Comparison of ENCODE assay signal across 8 mouse cellular contexts in genomic region chr10:13552646-13553497, GRCm38 (mm10). TPM values are rescaled to one million over a fixed set of nuclear protein-coding genes. Genes with fewer than 3 reads are reported as not detected.
DNase-seq lines count a peak whose midpoint lies in the region; ATAC-seq and TF ChIP-seq lines count a peak whose summit lies in the region.

Adat2 (plus strand) TSS chr10:13552894.
Pex3 (minus strand) TSS chr10:13553142.

- no peak for TF ChIP-seq CTCF in C2C12 (IDR thresholded peaks at IDR 0.05; ENCODE audit: control insufficient read depth, insufficient read depth, insufficient read length)
- TF ChIP-seq CTCF in brain, embryonic 14.5 days (IDR thresholded peaks at IDR 0.05; ENCODE audit: borderline replicate concordance, extremely low read depth, insufficient read depth, insufficient read length), result no peak

- DNase-seq in brain, embryonic 14.5 days (ENCODE audit: low read depth), result peak; percentile 96
- DNase-seq in kidney, postnatal 10 days, result peak; percentile 93
- peak; percentile 86 to 91 for DNase-seq in natural killer cell, adult 2 months (ENCODE audit: low spot score in 2 of 2)

- H3K36me3 ChIP-seq in C2C12 (ENCODE audit: control insufficient read depth, insufficient read depth), result peaks cover 10% of the 10 kb centered on the region
- H3K36me3 ChIP-seq in erythroblast, embryonic 14.5 days (ENCODE audit: control insufficient read depth), result peaks cover 19% of the 10 kb centered on the region
- no peaks in the 10 kb centered on the region; the same call in 1 of the 2 replicates for H3K36me3 ChIP-seq in heart, embryonic 13.5 days
- peaks cover 12% of the 10 kb centered on the region for H3K36me3 ChIP-seq in liver, embryonic 12.5 days
- H3K36me3 ChIP-seq in stomach, embryonic 15.5 days, result no peaks in the 10 kb centered on the region

- WGBS in heart, embryonic 13.5 days, result under 1% methylated on average over 51 of the region's 51 CpGs
- under 1% methylated on average over 51 of the region's 51 CpGs for WGBS in liver, embryonic 12.5 days (ENCODE audit: insufficient replicate concordance)
- under 1% methylated on average over 51 of the region's 51 CpGs for WGBS in stomach, embryonic 15.5 days

- peak within 1 kb of the TSS; percentile 85 for H3K27ac ChIP-seq in heart, embryonic 13.5 days (replicated peaks)
- peak within 1 kb of the TSS; percentile 86 for H3K27ac ChIP-seq in liver, embryonic 12.5 days
- H3K27ac ChIP-seq in stomach, embryonic 15.5 days, result peak within 1 kb of the TSS; percentile 77

- peaks cover 23% of the 10 kb centered on the region for H3K79me2 ChIP-seq in C2C12 (ENCODE audit: control insufficient read depth, insufficient read depth)

- H3K4me1 ChIP-seq in erythroblast, embryonic 14.5 days (ENCODE audit: control insufficient read depth), result peaks cover 26% of the 10 kb centered on the region
- peaks cover 12% of the 10 kb centered on the region for H3K4me1 ChIP-seq in heart, embryonic 13.5 days
- H3K4me1 ChIP-seq in liver, embryonic 12.5 days, result peaks cover 12% of the 10 kb centered on the region
- H3K4me1 ChIP-seq in stomach, embryonic 15.5 days, result peaks cover 3% of the 10 kb centered on the region; the same call in 1 of the 2 replicates

- peak within 1 kb of the TSS; percentile 85 for H3K4me2 ChIP-seq in heart, embryonic 13.5 days
- peak within 1 kb of the TSS; percentile 81 for H3K4me2 ChIP-seq in liver, embryonic 12.5 days
- peak within 1 kb of the TSS; percentile 70 for H3K4me2 ChIP-seq in stomach, embryonic 15.5 days

- no peaks in the 10 kb centered on the region for H3K9me3 ChIP-seq in erythroblast, embryonic 14.5 days (ENCODE audit: control insufficient read depth, low read length)
- no peaks in the 10 kb centered on the region for H3K9me3 ChIP-seq in heart, embryonic 13.5 days
- no peaks in the 10 kb centered on the region for H3K9me3 ChIP-seq in liver, embryonic 12.5 days (replicated peaks)
- no peaks in the 10 kb centered on the region for H3K9me3 ChIP-seq in stomach, embryonic 15.5 days

- H3K27me3 ChIP-seq in C2C12 (ENCODE audit: control insufficient read depth, insufficient read depth, insufficient read length), result no peaks in the 10 kb centered on the region
- H3K27me3 ChIP-seq in erythroblast, embryonic 14.5 days (ENCODE audit: control insufficient read depth), result no peaks in the 10 kb centered on the region
- no peaks in the 10 kb centered on the region for H3K27me3 ChIP-seq in heart, embryonic 13.5 days (replicated peaks)
- H3K27me3 ChIP-seq in liver, embryonic 12.5 days (replicated peaks), result no peaks in the 10 kb centered on the region
- no peaks in the 10 kb centered on the region for H3K27me3 ChIP-seq in stomach, embryonic 15.5 days (replicated peaks)

- H3K79me3 ChIP-seq in C2C12 (ENCODE audit: low read depth), result peaks cover 2% of the 10 kb centered on the region

- ATAC-seq in heart, embryonic 13.5 days (ENCODE audit: extremely low read depth, insufficient number of reproducible peaks, low FRiP score, low TSS enrichment), result peak; percentile 74
- peak; percentile 96 for ATAC-seq in liver, embryonic 12.5 days
- ATAC-seq in stomach, embryonic 15.5 days (ENCODE audit: insufficient read depth, low FRiP score, low read depth), result peak; percentile 96

- peak within 1 kb of the TSS; percentile 92 for H3K9ac ChIP-seq in heart, embryonic 13.5 days
- peak within 1 kb of the TSS; percentile 82 for H3K9ac ChIP-seq in liver, embryonic 12.5 days
- H3K9ac ChIP-seq in stomach, embryonic 15.5 days, result peak within 1 kb of the TSS; percentile 71

- peak within 1 kb of the TSS; percentile 80 for H3ac ChIP-seq in C2C12 (ENCODE audit: control insufficient read depth, insufficient read length, low read depth)

- TF ChIP-seq POLR2A in brain, embryonic 14.5 days (IDR thresholded peaks at IDR 0.05; ENCODE audit: borderline replicate concordance, extremely low read depth, insufficient read depth, insufficient read length, poor library complexity, severe bottlenecking), result peak; percentile 57; the same call in 1 of the 2 replicates

- peak within 1 kb of the TSS; percentile 45 for H3K4me3 ChIP-seq in C2C12 (ENCODE audit: insufficient read depth, poor library complexity, severe bottlenecking)
- H3K4me3 ChIP-seq in erythroblast, embryonic 14.5 days (replicated peaks), result peak within 1 kb of the TSS; percentile 94
- peak within 1 kb of the TSS; percentile 86 for H3K4me3 ChIP-seq in heart, embryonic 13.5 days
- H3K4me3 ChIP-seq in liver, embryonic 12.5 days, result peak within 1 kb of the TSS; percentile 77
- peak within 1 kb of the TSS; percentile 80 for H3K4me3 ChIP-seq in stomach, embryonic 15.5 days (replicated peaks)

TF ChIP-seq in C2C12, 6 proteins besides CTCF, POLR2A, EP300 and RAD21:
- TF ChIP-seq MAX (IDR thresholded peaks at IDR 0.05), result peak; percentile 20
- TF ChIP-seq CEBPB (IDR thresholded peaks at IDR 0.05; ENCODE audit: low read depth), result no peak
- no peak for TF ChIP-seq FOSL1 (IDR thresholded peaks at IDR 0.05; ENCODE audit: insufficient read depth, low read length, poor library complexity, severe bottlenecking)
- no peak for TF ChIP-seq USF1 (IDR thresholded peaks at IDR 0.05; ENCODE audit: low read depth)
TF ChIP-seq in C2C12: peak in this region for 1.

RNA-seq across cellular contexts. Expression of gene Adat2, which starts in this region (rescaled TPM):
- polyA plus RNA-seq in C2C12 (2012; fragmentation: generic; extraction: Trizol), result 7.5 TPM
- 4.8 and 5.6 TPM in 2 replicates for polyA plus RNA-seq in brain, embryonic 14.5 days (2012; rRNA removed)
- 0.06 and 0.11 TPM in 2 replicates for polyA plus RNA-seq in erythroblast, embryonic 14.5 days (2012)
- polyA plus RNA-seq in heart, embryonic 13.5 days (2015; fragmentation: Nextera tagmentation; extraction: Ambion mirVana), result 2.6 and 2.7 TPM in 2 replicates
- polyA plus RNA-seq in liver, embryonic 12.5 days (2016; fragmentation: Nextera tagmentation; extraction: Ambion mirVana), result 3.7 and 4.0 TPM in 2 replicates
- polyA plus RNA-seq in stomach, embryonic 15.5 days (2015; fragmentation: Nextera tagmentation; extraction: Ambion mirVana), result 3.6 and 4.1 TPM in 2 replicates

RNA-seq across cellular contexts. Expression of gene Pex3, which starts in this region (rescaled TPM):
- polyA plus RNA-seq in C2C12 (2012; fragmentation: generic; extraction: Trizol), result 6.3 TPM
- 23.5 and 28.6 TPM in 2 replicates for polyA plus RNA-seq in brain, embryonic 14.5 days (2012; rRNA removed)
- polyA plus RNA-seq in erythroblast, embryonic 14.5 days (2012), result 0.48 and 0.65 TPM in 2 replicates
- polyA plus RNA-seq in heart, embryonic 13.5 days (2015; fragmentation: Nextera tagmentation; extraction: Ambion mirVana), result 15.6 and 20.1 TPM in 2 replicates
- polyA plus RNA-seq in liver, embryonic 12.5 days (2016; fragmentation: Nextera tagmentation; extraction: Ambion mirVana), result 12.4 and 14.2 TPM in 2 replicates
- polyA plus RNA-seq in stomach, embryonic 15.5 days (2015; fragmentation: Nextera tagmentation; extraction: Ambion mirVana), result 19.9 and 21.5 TPM in 2 replicates

Comparison
In these comparisons a context has a peak if more than half of its experiments do, and no peak if none do; other contexts are left out.
1. Peak in every context shown above with its lines: DNase-seq, ATAC-seq, H3K4me3 ChIP-seq and H3K27ac ChIP-seq.